Mouse (Mus musculus): Measurements from ENCODE around the gene Rap1b.

Rap1b gene

GRCm38 (mm10) chr10:117784646-117785045, 61.2 kb downstream of the Rap1b start:
- no peak for DNase-seq (ENCODE audit: low spot score in 2 of 2)

DNA sequence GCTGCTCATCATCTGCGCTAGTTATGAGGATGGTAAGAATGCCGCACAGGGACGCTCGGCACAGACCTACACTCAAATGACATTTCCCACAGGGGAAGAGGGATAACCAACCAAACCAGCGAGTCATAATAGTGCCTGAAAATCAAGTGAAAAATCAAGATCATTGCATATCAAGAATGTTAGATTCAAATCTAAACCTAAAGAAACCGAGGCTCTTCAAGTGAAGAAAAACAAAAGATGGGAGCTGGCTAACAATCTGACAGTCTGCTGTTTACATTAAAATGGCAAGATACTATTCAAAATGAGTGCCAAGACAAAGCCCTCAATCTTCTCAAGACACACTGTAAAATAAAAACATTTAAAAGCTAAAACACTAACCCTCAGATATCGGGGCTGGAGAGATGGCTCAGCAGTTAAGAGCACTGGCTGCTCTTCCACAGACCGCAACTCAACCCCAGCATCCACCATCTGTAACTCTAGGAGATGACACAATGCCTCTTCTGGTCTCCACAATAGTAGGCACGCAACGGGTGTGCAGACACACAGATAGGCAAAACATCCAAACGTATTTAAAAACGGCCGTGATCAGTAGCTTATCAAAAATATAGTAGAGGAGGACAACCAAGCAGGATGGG, 61.9 kb downstream of the Rap1b start:
- DNase-seq (ENCODE audit: low spot score in 2 of 2) = no peak

- no peak for DNase-seq (ENCODE audit: low spot score in 2 of 2)
Observed at GRCm38 (mm10) chr10:117782491-117783260, 63.2 kb downstream of the Rap1b start.

DNA sequence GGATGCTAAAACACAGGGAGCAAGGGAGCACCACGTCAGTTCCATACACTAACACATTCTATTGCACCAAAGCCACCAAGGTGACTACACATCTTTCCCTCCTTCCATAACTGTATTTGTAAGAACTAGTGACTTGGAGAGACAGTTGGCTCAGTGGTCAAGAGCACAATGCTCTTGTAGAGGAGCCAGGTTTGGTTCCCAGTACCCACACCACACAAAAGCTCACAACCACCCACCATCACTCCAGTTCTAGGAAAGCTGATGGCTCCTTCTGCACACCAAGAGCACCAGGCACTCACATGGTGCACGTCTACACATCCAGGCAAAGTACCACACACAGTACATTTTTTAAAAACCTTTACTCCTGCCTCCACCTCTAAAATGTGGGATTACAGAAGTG, 63.8 kb downstream of the Rap1b start:
- DNase-seq (ENCODE audit: low spot score in 2 of 2) = no peak

DNA sequence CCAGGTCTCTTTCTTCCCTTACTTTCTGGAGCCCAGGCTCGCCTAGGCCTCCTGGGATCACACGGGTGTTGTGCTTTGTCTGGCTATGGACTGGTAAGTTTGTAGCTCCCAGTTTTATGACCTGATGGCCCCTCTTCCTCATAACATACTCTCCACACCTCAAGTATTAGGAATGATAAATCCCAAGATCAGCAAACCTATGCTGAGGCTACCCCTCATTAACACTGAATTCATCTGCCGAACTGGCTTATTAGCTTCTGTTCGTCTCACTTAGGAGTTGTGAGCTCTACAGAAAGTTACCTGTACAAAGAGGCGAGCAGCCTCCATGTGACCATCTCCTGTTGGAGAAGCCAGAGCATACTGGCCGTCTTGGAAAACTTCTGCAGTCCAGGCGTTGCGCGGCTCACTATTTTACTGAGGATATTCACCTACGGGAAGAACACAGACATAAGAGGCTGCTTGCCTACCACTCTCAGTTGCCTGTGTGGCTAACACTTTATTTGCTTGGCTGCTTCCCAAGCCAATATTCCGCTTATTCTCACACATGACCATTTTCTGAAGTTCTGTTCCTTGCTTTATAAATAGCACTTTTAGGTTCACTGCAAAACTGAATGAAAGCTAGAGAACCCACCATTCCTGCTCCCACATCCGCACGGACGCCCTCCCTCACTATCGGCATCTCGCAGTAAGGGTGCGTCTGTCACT, 64.7 kb downstream of the Rap1b start:
- DNase-seq (ENCODE audit: low spot score in 2 of 2) = no peak

- DNase-seq (ENCODE audit: low spot score in 2 of 2) = no peak
Observed at GRCm38 (mm10) chr10:117780306-117780911, 65.4 kb downstream of the Rap1b start.

- DNase-seq (ENCODE audit: low spot score in 2 of 2) = no peak
Observed at GRCm38 (mm10) chr10:117779581-117780305, 66.1 kb downstream of the Rap1b start.

DNA sequence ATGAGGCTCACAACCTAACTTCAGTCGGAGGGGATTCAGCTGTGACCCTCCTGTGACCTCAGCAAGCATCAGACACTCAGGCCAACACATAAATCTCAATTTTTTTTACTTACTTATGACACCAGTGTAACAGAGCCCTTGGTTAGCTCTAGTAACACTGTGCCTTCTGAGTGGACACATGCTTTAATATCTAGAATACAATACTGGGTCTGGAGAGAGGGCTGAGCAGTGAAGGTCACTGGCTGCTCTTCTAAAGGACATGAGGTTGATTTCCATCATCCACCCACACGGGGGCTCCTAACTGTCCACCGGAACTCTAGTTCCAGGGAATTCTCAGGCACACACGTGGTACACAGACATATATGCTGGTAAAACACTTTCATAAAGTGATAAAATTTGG, 66.9 kb downstream of the Rap1b start:
- DNase-seq (ENCODE audit: low spot score in 2 of 2) = no peak

DNA sequence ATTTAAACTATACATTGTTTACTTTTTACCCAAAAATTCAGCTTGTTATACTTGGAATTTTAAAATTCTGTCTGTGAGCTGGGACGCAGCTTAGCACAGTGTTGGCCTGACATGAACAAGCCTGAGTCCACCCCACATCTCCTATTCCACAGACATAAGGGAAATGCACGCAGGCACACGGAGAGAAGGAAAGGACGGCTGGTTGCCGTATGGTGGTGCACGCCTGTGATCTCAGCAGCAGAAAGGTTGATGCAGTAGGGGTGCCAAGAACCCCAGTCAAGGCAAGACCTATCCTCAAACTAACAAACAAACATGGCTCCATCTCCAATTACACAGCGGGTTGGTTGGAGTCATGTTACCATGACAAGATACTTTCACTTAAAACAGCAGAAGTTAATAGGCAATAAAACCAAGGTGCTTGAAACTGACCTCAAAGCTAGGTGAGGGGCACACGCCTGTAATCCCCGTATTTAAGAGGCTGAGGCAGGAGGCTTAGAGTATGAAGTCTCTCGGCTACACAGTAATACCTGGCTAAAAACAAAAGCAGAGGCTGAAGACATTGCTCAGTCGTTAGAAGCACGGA, 67.4 kb downstream of the Rap1b start:
- no peak for DNase-seq (ENCODE audit: low spot score in 2 of 2)

- DNase-seq (ENCODE audit: low spot score in 2 of 2) = no peak
Observed at GRCm38 (mm10) chr10:117777501-117778327, 68.1 kb downstream of the Rap1b start.

GRCm38 (mm10) chr10:117777103-117777470, 68.7 kb downstream of the Rap1b start:
- no peak for DNase-seq (ENCODE audit: low spot score in 2 of 2)

GRCm38 (mm10) chr10:117776281-117777102, 69.3 kb downstream of the Rap1b start:
- no peak for DNase-seq (ENCODE audit: low spot score in 2 of 2)

DNA sequence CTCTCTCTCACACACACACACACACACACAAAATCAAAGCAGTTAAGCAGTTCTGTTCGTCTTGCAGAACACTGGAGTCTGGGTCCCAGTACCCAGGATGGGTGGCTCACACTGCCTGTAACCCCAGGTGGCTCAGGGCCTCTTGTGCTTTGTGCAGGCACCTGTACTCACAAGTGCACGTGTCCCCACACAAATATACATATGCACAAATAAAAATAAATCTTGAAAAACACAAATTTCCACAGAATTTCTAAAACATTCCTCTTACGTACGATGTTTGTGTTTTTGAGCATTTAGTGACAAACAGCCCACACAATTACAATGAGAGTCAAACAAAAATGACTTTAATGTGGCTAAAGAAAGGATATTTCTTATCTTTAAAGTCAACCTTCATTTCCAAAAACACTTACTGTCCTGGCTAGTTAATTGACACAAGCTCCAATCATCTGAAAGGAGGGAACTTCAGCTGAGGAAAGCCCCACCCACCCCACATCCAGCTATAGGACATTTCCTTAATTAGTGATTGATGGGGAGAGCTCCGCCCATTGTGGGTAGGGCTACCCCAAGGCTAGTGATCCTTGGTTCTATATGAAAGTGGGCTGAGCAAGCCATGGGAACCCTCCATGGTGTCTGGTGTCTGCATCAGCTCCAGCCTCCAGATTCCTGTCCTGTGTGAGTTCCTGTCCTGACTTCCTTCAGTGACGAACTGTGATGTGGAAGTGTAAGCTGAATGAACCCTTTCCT, 70.3 kb downstream of the Rap1b start:
- DNase-seq (ENCODE audit: low spot score in 2 of 2) = no peak

GRCm38 (mm10) chr10:117774817-117775120, 71.1 kb downstream of the Rap1b start:
- DNase-seq (ENCODE audit: low spot score in 2 of 2) = no peak

- no peak for DNase-seq (ENCODE audit: low spot score in 2 of 2)
Observed at GRCm38 (mm10) chr10:117774011-117774816, 71.6 kb downstream of the Rap1b start.

DNA sequence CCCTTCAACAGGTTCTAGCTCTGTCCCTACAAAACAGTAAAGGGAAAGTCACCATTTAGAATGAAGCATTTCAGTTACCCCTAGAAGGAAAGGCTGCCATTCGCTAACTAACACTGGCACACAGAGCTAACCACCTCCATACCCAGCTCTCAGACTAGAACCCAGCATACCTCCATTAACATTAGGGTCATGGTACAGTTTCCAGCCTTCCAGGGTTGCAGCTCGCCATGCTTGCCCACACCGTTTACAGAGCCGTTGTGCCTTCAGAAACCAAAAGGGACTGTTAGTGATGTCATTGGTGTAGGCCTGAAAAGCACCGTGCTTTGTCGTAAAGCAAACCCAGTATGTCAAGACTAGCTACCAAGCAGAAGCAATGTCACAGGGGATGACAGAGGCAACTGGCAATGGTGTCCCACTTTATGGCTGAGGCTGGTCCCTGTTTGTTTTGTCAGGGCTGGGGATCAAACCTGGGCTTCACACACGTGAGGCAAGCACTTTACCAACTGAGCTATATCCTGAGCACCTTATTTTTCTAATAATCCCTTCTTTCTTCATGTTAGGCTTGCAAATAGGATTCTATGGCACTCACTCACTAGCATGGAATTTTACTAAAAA, 72.6 kb downstream of the Rap1b start:
- DNase-seq (ENCODE audit: low spot score in 2 of 2) = no peak

GRCm38 (mm10) chr10:117772364-117773105, 73.3 kb downstream of the Rap1b start:
- no peak for DNase-seq (ENCODE audit: low spot score in 2 of 2)
